Mouse (Mus musculus) CD4-positive, CD25-positive, alpha-beta regulatory T cell (primary cell): ENCODE measurements around the gene 6030408B16Rik. TPM values are rescaled to one million over a fixed set of nuclear protein-coding genes. Genes with fewer than 3 reads are reported as not detected.

Source experiments
- polyA plus RNA-seq: library from polyadenylated mRNA; unstranded; fragments of 100-300 nt; shearing (Covaris generic); gene quantifications from one replicate; pipeline ENCODE4 v1.2.1, GENCODE M21; 2017

The 6030408B16Rik gene
- not detected for polyA plus RNA-seq

GRCm38 (mm10) chr15:101293025-101293621 lies at the start of gene 6030408B16Rik:
Gene 6030408B16Rik (plus strand): TSS chr15:101293212.

GRCm38 (mm10) chr15:101253886-101254795 lies 38.9 kb upstream of the 6030408B16Rik start, which contains the start of gene Nr4a1:
Gene Nr4a1 (plus strand): TSS chr15:101254269.

GRCm38 (mm10) chr15:101283911-101284750 lies 8.9 kb upstream of the 6030408B16Rik start, which contains the start of gene Atg101:
Gene Atg101 (plus strand): TSS chr15:101284272.

Other genes starting within 250 kb of the 6030408B16Rik start
- not detected for gene Gm47841, start 245.8 kb upstream of the 6030408B16Rik start, polyA plus RNA-seq
- gene Fignl2, start 214.6 kb upstream of the 6030408B16Rik start, polyA plus RNA-seq = not detected
- not detected for gene Ankrd33, start 177.5 kb upstream of the 6030408B16Rik start, polyA plus RNA-seq
- gene Acvrl1, start 164.7 kb upstream of the 6030408B16Rik start, polyA plus RNA-seq = 5.3 TPM
- 2.4 TPM for gene Acvr1b, start 119.1 kb upstream of the 6030408B16Rik start, polyA plus RNA-seq
- 8.4 TPM for gene Grasp, start 69.0 kb upstream of the 6030408B16Rik start, polyA plus RNA-seq
- gene Nr4a1, start 38.9 kb upstream of the 6030408B16Rik start, polyA plus RNA-seq = 116 TPM
- gene Atg101, start 8.9 kb upstream of the 6030408B16Rik start, polyA plus RNA-seq = 63.0 TPM
- gene Krt80, start 77.0 kb downstream of the 6030408B16Rik start, polyA plus RNA-seq = 0.06 TPM
- 0.07 TPM for gene Krt7, start 117.8 kb downstream of the 6030408B16Rik start, polyA plus RNA-seq
- 0.16 TPM for gene Krt87, start 145.6 kb downstream of the 6030408B16Rik start, polyA plus RNA-seq
- gene Krt88, start 154.5 kb downstream of the 6030408B16Rik start, polyA plus RNA-seq = not detected
- not detected for gene Krt81, start 170.5 kb downstream of the 6030408B16Rik start, polyA plus RNA-seq
- not detected for gene Krt86, start 180.3 kb downstream of the 6030408B16Rik start, polyA plus RNA-seq
- 2.7 TPM for gene Krt83, start 198.3 kb downstream of the 6030408B16Rik start, polyA plus RNA-seq
- gene Gm49425, start 224.0 kb downstream of the 6030408B16Rik start, polyA plus RNA-seq = not detected
- 0.14 TPM for gene Krt84, start 239.6 kb downstream of the 6030408B16Rik start, polyA plus RNA-seq